Mouse (Mus musculus): ENCODE results near the gene Gm28047.

DNA sequence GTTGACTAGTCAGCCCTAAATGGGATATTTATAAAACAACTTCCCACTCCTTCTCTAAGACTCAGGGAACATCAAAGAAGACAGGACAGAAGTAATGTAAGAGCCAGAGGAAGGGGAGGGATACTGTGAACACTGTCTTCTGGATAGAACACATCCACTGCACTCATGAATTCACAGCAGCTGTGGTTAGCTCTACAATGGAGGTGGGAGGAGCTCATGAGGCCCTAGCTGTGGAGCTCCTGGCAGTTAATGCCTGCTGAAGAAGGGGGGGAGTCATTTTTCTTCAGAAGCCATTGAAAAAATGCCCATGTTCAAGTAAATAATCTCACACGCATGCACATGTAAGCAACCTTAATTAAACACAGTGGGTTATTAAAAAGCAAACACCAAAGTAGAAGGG is 47.9 kb downstream of the Gm28047 start:
- TF ChIP-seq CTCF (IDR thresholded peaks at IDR 0.05; ENCODE audit: low read depth, low read length) (no peak), POLR2A (IDR thresholded peaks at IDR 0.05; ENCODE audit: borderline replicate concordance, low read depth, low read length) (no peak)

Data from bone marrow macrophage, adult 2 months (primary cell).